Mouse (Mus musculus): ENCODE data around the gene Gm49510.

- no peak for TF ChIP-seq POLR2A (IDR thresholded peaks at IDR 0.05; ENCODE audit: low read depth, low read length)
- no peak for TF ChIP-seq CTCF (conservative IDR thresholded peaks at IDR 0.05; ENCODE audit: insufficient read depth, insufficient read length, low read depth, low read length)
Observed at GRCm38 (mm10) chr15:78948883-78949282, 49.4 kb downstream of the Gm49510 start.

Measured in kidney, adult 2 months (tissue).